Mouse (Mus musculus) gastrocnemius, adult 2 months (tissue): ENCODE results near the gene Tmem8. TPM values are rescaled to one million over a fixed set of nuclear protein-coding genes. Genes with fewer than 3 reads are reported as not detected.
A peak's percentile ranks its signal among the peaks of the same experiment; 100 is the strongest.

Experiments used
- DNase-seq: peaks from one replicate; pipeline ENCODE4 v3.0.0; 2022
- H3K27ac ChIP-seq: fragments of 200-600 bp; 2 replicates; pipeline ENCODE4 v1.8.1; 2022; ENCODE audit warnings: mild to moderate bottlenecking
- H3K4me3 ChIP-seq: fragments of 200-600 bp; 2 replicates; pipeline ENCODE4 v1.8.1; 2022; ENCODE audit warnings: mild to moderate bottlenecking, moderate library complexity
- CTCF ChIP-seq: fragments of 200-600 bp; IDR thresholded peaks from 2 replicates; pipeline ENCODE4 v1.8.1; 2022; ENCODE audit warnings: antibody characterized with exemption, mild to moderate bottlenecking, moderate library complexity
- intact Hi-C: fragments of 180-260 bp; cut with DNase I; formaldehyde crosslinking; loops from one replicate; pipeline ENCODE4 v1.15.1; 2025
- total RNA-seq, 2 experiments: library from RNA; stranded (reverse); gene quantifications; 2 replicates each; pipeline ENCODE4 v1.2.3; 2021

Tmem8 gene
- total RNA-seq, 2 experiments from 2014 or later, result 0.67 to 0.92 TPM

DNA sequence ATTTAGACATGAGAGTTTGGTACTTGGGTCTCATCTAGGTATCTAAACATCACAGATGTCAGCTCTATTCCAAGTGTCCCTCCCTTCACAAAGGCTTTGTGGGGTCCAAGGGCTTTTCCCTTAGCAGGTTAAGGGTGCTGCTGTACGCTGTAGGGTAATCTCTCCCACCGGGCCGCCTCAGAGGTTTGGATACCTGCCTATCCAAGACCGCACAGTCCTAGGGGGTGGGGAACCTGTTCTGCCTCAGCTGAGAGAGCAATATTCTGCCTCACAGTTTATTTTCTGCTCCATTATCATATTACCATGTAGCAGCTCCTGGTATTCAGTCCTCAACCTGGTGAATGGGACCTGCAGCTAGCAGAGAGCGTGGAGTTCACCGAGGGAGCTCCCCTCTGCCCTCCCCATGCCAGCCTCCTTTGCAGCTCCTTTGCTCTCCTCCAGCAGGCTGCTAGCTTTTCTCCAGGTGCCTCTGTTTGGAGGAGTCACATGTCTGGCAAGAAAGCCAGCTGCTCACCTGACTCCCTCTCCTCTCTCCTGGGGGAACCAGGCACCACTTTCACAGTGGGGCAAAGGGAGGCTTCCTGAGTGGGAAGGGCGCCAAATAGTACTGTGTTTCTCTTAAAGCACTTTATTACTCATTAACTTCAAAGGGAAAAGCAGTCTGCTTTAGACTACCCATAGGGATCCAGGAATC, 2.3 kb downstream of the Tmem8 start:
- no peak overlapping the region for H3K27ac ChIP-seq
- no peak overlapping the region for H3K4me3 ChIP-seq
- intact Hi-C loops, result no loop called here
- TF ChIP-seq CTCF, result no peak
- no peak for DNase-seq

DNA sequence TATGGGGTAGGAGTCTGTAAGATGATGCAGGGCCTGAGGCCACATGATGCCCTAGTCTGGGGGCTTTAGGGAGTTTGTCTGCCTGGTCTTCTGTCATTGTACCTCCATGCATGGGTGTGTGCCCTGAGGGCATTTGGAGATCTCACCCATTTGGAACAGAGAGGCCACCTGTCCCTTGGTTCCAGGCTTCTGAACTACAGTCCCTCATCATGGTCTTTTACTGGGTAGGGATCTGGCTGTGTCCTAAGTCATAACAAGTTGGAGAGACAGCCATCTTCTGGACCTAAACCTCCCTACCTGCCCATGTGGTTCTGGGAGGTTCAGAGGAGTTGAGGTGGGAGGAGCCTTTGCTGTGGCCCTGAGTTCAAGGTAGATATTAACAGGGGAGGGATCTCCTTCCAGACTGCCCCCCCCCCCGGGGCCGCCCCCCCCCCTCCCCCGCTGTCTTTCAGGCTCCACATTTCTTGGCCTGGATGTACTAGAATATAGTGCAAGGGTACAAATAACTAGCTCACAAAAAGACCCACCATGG, 2.9 kb downstream of the Tmem8 start:
- no peak overlapping the region for H3K4me3 ChIP-seq
- no peak overlapping the region for H3K27ac ChIP-seq
- intact Hi-C loops, result no loop called here
- no peak for DNase-seq
- TF ChIP-seq CTCF, result no peak

DNA sequence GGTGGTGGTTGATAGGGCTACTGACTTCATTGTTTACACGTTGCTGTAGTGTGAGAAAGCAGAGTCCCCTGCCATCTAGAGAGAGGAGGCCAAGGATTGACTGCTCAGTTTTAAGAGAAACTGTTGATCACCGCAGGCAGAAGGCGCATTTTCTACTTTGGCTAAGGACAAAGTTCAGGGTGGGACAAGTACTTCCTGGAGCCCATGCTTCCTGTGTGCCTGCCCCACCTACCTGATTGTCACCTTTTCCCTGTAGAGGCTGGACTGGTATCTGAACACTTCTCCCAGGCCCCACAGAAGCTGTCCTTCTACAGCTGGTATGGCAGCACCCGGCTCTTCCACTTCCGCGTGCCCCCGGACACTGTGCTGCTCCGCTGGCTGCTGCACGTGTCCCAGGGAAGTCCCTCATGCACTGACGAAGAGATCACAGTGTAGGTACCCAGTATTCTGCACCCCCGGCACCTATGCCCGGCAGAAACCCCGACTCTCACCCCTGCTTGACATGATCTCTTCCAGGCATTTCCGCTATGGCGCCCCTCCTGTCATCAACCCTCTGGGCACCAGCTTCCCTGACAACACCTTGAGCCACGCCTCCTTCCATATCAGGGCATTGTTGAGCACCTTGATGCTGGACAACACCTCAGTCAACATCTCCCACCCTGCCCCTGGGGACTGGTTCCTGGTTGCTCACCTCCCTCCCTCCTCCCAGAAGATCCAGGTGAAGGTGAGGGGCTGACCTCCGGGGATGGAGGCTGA, 3.6 kb downstream of the Tmem8 start:
- DNase-seq, result no peak
- no peak for TF ChIP-seq CTCF
- Histone ChIP-seq H3K27ac (no peak overlapping the region), H3K4me3 (no peak overlapping the region)
- intact Hi-C loops, result no loop called here

DNA sequence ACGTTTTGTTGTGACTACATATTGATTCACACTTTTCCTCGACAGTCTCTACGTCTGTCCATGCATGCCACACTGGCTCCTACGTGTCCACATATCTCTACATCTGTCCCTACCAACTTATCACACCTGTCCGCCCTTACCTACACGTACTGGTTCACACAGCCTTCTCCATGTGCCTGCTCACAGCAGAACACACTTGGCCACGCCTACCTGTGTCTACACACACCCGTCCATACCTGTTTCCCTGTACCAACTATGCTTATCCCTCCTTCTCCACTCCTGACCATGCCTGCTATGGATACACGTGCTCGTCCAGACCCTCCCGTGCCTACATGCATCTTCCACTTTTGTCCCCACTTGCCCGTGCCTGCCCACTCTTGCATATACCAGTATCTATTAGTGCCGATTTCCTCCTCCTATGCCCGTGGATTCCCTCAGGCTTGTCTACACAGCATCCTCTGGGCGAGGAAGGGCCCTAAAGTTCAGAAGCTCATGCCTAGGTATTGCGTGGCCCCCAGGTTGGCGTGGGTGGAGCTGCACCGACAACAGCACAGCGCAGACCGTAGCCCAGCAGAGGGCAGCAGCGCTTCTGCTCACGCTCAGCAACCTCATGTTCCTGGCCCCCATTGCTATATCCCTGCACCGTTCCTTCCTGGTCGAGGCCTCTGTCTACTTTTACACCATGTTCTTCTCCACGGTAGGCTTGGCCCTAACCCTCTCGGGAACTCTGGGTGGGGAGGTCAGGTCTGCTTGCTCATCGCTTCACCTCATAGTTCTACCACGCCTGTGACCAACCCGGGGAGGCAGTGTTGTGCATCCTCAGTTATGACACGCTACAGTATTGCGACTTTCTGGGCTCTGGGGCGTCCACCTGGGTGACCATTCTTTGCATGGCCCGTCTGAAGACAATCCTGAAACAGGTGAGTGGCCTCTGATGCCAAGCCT, 6.9 kb downstream of the Tmem8 start:
- peak; percentile 73 for DNase-seq
- no peak overlapping the region for H3K27ac ChIP-seq
- peak; percentile 66 for TF ChIP-seq CTCF
- intact Hi-C loops, result no loop called here
- H3K4me3 ChIP-seq, result no peak overlapping the region

DNA sequence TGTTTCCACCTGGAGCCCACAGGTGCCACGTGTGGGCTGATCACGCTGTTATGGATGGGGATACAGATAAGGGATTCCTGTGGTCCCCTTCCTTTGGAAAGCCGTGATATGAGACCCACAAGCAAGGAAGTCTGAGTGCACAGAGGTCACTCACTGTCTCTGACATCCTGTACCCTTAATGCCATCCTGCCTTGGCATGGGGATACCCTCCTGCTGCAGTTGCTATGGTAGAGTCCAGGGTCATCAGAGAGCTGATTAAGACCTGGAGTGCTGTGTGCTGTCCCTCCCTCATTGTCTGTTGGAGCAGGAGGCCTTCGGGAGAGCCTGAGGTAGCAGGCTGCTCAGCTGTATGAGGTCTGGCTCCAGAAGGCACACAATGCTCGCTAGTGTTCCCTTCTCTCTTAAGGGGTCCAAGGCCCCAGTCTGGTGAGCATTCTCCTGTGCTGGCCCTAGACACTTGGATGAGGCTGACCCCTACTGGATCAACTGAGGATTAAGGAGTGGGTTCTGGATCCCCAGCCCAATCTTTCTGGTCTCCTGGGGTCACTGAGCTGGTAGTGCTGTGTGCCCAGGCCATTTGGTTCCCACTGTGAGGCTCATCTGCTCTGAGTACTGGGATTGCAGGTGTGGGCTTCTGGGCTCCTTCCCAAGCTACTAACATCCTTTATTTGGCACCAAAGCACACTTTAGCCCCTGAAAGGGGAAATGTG, 9.5 kb downstream of the Tmem8 start:
- Histone ChIP-seq H3K4me3 (peak overlapping the region; percentile 93), H3K27ac (peak overlapping the region; percentile 92; the same call in 1 of the 2 replicates)
- intact Hi-C loops, result no loop called here
- DNase-seq, result no peak
- no peak for TF ChIP-seq CTCF

DNA sequence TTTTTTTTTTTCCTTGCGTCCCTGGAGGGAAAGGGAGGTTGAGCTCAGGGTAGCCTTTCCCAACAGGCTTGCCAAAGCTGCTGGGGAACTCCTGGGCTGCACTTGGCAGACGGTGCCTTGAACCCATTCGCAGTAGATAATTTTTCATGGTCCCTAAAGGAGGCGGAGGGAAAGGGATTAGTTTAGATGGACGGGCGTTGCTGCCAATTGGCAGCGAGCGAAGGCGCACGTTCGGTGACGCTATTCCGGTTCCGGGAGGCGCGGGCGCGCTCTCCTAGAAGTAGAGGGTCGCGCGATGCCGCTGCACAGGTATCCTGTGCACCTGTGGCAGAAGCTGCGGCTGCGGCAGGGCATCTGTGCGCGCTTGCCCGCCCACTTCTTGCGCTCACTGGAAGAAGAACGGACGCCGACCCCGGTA, 10.2 kb downstream of the Tmem8 start, which contains the start of gene Mrpl28:
TSS of gene Mrpl28 (plus strand) at position 234 of the 418 bp plus-strand sequence.
- TF ChIP-seq CTCF, result no peak
- H3K4me3 ChIP-seq, result peak within 1 kb of the TSS; percentile 93
- DNase-seq, result peak; percentile 95
- intact Hi-C loops, result no loop called here
- H3K27ac ChIP-seq, result peak within 1 kb of the TSS; percentile 92

DNA sequence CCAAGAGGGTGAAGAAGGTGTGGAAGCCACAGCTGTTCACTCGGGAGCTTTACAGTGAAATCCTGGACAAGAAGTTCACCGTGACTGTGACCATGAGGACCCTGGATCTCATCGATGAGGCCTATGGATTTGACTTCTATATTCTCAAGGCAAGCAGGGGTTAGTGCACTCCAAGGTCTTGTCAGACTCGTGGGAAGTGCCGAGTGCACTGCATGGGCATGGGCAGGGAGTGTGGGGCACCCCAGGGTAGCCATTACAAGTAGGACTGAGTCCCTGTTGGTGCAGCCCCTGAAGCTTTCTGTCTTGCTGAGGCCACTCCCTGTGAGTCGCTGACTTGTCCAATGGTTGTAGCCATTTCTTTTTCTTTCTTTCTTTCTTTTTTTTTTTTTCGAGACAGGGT, 11.5 kb downstream of the Tmem8 start:
- no peak for TF ChIP-seq CTCF
- no peak for DNase-seq
- Histone ChIP-seq H3K27ac (no peak overlapping the region), H3K4me3 (peak overlapping the region; percentile 93)
- intact Hi-C loops, result no loop called here

DNA sequence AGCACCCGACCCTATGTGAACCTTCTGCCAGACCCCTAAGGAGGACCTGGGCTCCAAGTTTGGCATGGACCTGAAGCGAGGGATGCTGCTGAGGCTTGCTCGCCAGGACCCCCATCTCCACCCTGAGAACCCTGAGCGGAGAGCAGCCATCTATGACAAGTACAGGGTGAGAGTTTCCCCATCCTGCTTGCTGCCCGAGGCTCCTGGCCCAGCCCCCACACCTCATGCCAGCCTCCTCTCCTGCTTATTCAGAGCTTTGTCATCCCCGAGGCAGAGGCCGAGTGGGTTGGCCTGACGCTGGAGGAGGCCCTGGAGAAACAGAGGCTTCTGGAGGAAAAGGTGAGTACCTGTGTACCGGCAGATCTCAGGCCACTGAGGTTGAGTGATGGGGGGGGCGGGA, 12.1 kb downstream of the Tmem8 start:
- no peak for DNase-seq
- TF ChIP-seq CTCF, result no peak
- Histone ChIP-seq H3K27ac (no peak overlapping the region), H3K4me3 (no peak overlapping the region)
- intact Hi-C loops, result no loop called here

DNA sequence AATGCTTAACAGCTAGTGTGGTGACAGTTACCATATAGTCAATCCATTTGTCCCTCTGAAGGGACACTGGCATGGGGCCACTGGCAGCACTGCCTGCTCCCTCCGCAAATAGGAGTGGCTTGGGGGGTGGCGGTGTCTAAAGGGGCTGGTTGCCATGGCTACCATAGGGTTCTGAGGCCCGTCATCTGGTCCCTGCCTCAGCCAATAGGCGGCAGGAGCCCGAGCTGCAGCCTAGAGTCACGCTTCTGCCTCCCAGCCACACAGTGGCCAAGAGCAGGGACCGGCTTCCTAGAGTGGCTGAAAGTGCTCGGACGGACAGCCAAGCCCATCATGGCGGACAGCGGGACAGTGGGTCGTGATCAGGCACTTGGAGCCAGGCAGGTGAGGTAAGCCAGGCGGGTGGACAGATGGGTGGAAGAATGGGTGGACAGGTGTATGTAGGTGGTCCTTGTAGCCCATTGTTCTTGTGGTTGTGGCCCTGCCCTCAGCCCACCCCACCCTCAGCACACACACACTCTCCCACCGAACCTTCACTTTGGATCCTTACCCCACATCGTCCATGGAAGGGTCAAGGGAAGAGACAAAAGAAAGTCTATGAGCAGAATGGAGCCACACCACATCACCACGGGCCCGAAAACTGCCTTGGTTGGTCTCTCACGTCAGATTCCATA, 18.1 kb downstream of the Tmem8 start:
- intact Hi-C loops, result no loop called here
- Histone ChIP-seq H3K27ac (no peak overlapping the region), H3K4me3 (no peak overlapping the region)
- TF ChIP-seq CTCF, result no peak
- no peak for DNase-seq

DNA sequence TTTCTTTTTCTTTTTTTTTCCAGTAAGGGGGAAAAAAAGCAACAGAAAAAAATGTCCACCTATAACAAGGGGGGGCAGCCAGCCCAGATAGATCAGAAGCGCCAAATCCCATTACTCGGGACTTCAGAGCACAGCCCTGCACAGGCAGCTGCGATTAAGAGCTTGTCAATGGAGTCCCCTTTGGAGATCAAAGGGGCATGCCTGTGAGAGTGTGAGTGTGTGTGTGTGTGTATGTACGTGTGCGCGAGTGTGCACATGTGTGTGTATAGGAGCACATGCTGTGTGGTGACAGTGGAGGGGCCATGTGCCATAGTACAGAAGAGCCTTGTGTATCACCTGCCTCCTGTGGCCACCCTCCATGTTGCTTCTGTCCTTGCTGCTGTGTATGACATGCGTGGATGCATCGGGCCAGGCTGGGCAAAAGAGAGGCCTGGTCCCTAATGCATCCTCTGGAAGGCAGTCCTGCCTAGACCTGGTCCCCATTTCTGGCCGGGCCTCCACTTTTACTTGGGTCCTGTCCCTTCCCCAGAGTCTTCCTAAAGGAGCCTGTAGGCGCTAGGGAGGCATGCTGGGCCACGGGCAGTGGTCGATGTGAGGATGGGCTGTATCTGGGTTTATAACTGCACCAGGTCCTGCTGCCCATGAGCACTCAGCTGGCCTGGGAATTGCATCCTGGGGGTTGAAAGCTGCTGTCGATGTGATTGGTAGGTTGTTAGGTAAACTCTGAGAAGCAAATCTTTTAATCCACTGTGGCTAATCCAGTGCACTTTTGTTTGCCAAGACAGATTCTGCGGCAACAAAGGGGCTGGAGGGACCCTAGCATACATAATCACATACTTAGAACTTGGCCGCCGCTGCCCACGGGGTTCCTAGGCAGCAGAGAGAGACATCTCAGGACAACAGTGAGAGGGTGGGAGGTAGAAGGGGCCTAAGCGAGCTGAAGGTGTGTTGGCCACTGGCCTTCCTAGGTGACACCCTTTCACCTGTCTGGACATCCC, 19.1 kb downstream of the Tmem8 start:
- intact Hi-C loops, result no loop called here
- no peak for DNase-seq
- Histone ChIP-seq H3K27ac (no peak overlapping the region), H3K4me3 (no peak overlapping the region)
- TF ChIP-seq CTCF, result no peak
